Mouse (Mus musculus): Measurements from ENCODE around the gene Tmem131. TPM values are rescaled to one million over a fixed set of nuclear protein-coding genes. Genes with fewer than 3 reads are reported as not detected.
A peak's percentile ranks its signal among the peaks of the same experiment; 100 is the strongest.

Tmem131 gene
- total and polyA plus RNA-seq, 2 experiments from 2014 or later: 8.9 to 21.5 TPM

- H3K4me2 ChIP-seq (ENCODE audit: low read depth, low read length): no peak overlapping the region
- H3K27ac ChIP-seq: no peak overlapping the region
- no peaks in the 10 kb centered on the region for H3K36me3 ChIP-seq (ENCODE audit: insufficient read depth, low read length)
- no peak overlapping the region for H3K9ac ChIP-seq (replicated peaks; ENCODE audit: low read length)
- H3K4me3 ChIP-seq (ENCODE audit: low read length): no peak overlapping the region
- DNase-seq (ENCODE audit: low spot score) (no peak), ATAC-seq (no peak)
- H3K9me3 ChIP-seq (ENCODE audit: low read length): no peaks in the 10 kb centered on the region
- 68% methylated on average over 6 of the region's 6 CpGs for WGBS
- no peaks in the 10 kb centered on the region for H3K4me1 ChIP-seq (ENCODE audit: insufficient read depth, low read length)
- TF ChIP-seq CTCF (IDR thresholded peaks at IDR 0.05; ENCODE audit: low read depth): no peak
- H3K27me3 ChIP-seq (ENCODE audit: insufficient read depth, low read length): no peaks in the 10 kb centered on the region
Observed at GRCm38 (mm10) chr1:36753932-36754675, 189.4 kb downstream of the Tmem131 start.

- TF ChIP-seq CTCF (IDR thresholded peaks at IDR 0.05; ENCODE audit: low read depth): peak; percentile 74
- Histone ChIP-seq H3K9me3 (ENCODE audit: low read length) (no peaks in the 10 kb centered on the region), H3K4me1 (ENCODE audit: insufficient read depth, low read length) (peaks cover 7% of the 10 kb centered on the region), H3K4me2 (ENCODE audit: low read depth, low read length) (no peak overlapping the region), H3K27me3 (ENCODE audit: insufficient read depth, low read length) (no peaks in the 10 kb centered on the region), H3K27ac (no peak overlapping the region), H3K9ac (replicated peaks; ENCODE audit: low read length) (no peak overlapping the region), H3K36me3 (ENCODE audit: insufficient read depth, low read length) (no peaks in the 10 kb centered on the region), H3K4me3 (ENCODE audit: low read length) (no peak overlapping the region)
- 0 out of 2 replicates have a peak, but pooled peaks have one; percentile 16 for ATAC-seq
- DNase-seq (ENCODE audit: low spot score): peak; percentile 51
- 39% methylated on average over 15 of the region's 15 CpGs for WGBS
Observed at GRCm38 (mm10) chr1:36746452-36746851, 197.0 kb downstream of the Tmem131 start.

GRCm38 (mm10) chr1:36745661-36746060 lies 197.8 kb downstream of the Tmem131 start:
- Histone ChIP-seq H3K4me2 (ENCODE audit: low read depth, low read length) (no peak overlapping the region), H3K36me3 (ENCODE audit: insufficient read depth, low read length) (no peaks in the 10 kb centered on the region), H3K4me3 (ENCODE audit: low read length) (no peak overlapping the region), H3K27me3 (ENCODE audit: insufficient read depth, low read length) (no peaks in the 10 kb centered on the region; the same call in 1 of the 2 replicates), H3K9ac (replicated peaks; ENCODE audit: low read length) (no peak overlapping the region), H3K27ac (no peak overlapping the region), H3K9me3 (ENCODE audit: low read length) (no peaks in the 10 kb centered on the region), H3K4me1 (ENCODE audit: insufficient read depth, low read length) (peaks cover 7% of the 10 kb centered on the region)
- WGBS: 24% methylated on average over 4 of the region's 4 CpGs
- no peak for TF ChIP-seq CTCF (IDR thresholded peaks at IDR 0.05; ENCODE audit: low read depth)
- DNase-seq (ENCODE audit: low spot score) (no peak), ATAC-seq (no peak)

GRCm38 (mm10) chr1:36744268-36744944 lies 199.1 kb downstream of the Tmem131 start:
- TF ChIP-seq CTCF (IDR thresholded peaks at IDR 0.05; ENCODE audit: low read depth): peak; percentile 87
- Histone ChIP-seq H3K36me3 (ENCODE audit: insufficient read depth, low read length) (no peaks in the 10 kb centered on the region), H3K9me3 (ENCODE audit: low read length) (no peaks in the 10 kb centered on the region), H3K4me1 (ENCODE audit: insufficient read depth, low read length) (peaks cover 7% of the 10 kb centered on the region), H3K4me3 (ENCODE audit: low read length) (peak overlapping the region; percentile 23; the same call in 1 of the 2 replicates), H3K27ac (peak overlapping the region; percentile 60), H3K27me3 (ENCODE audit: insufficient read depth, low read length) (no peaks in the 10 kb centered on the region; the same call in 1 of the 2 replicates), H3K9ac (replicated peaks; ENCODE audit: low read length) (no peak overlapping the region), H3K4me2 (ENCODE audit: low read depth, low read length) (peak overlapping the region; percentile 52)
- DNase-seq (ENCODE audit: low spot score): peak; percentile 86
- peak; percentile 86 for ATAC-seq
- 14% methylated on average over 17 of the region's 17 CpGs for WGBS

GRCm38 (mm10) chr1:36743046-36743445 lies 200.4 kb downstream of the Tmem131 start:
- ATAC-seq (no peak), DNase-seq (ENCODE audit: low spot score) (no peak)
- Histone ChIP-seq H3K4me1 (ENCODE audit: insufficient read depth, low read length) (peaks cover 7% of the 10 kb centered on the region), H3K4me2 (ENCODE audit: low read depth, low read length) (no peak overlapping the region), H3K4me3 (ENCODE audit: low read length) (no peak overlapping the region), H3K36me3 (ENCODE audit: insufficient read depth, low read length) (no peaks in the 10 kb centered on the region), H3K27ac (no peak overlapping the region), H3K9me3 (ENCODE audit: low read length) (no peaks in the 10 kb centered on the region), H3K27me3 (ENCODE audit: insufficient read depth, low read length) (no peaks in the 10 kb centered on the region; the same call in 1 of the 2 replicates), H3K9ac (replicated peaks; ENCODE audit: low read length) (no peak overlapping the region)
- 77% methylated on average over 9 of the region's 9 CpGs for WGBS
- TF ChIP-seq CTCF (IDR thresholded peaks at IDR 0.05; ENCODE audit: low read depth): no peak

Other genes with a start within 250 kb of the Tmem131 start
- not detected in 2 replicates for gene 4933424G06Rik, start 233.5 kb downstream of the Tmem131 start, total RNA-seq (2014; rRNA removed)
- 0.77 and 0.89 TPM in 2 replicates for gene 4933424G06Rik, start 233.5 kb downstream of the Tmem131 start, polyA plus RNA-seq (2015; fragmentation: Nextera tagmentation; extraction: Ambion mirVana)
- gene Actr1b, start 229.2 kb downstream of the Tmem131 start, total RNA-seq (2014; rRNA removed): 174 and 178 TPM in 2 replicates
- gene Actr1b, start 229.2 kb downstream of the Tmem131 start, polyA plus RNA-seq (2015; fragmentation: Nextera tagmentation; extraction: Ambion mirVana): 117 and 119 TPM in 2 replicates
- 1.6 and 6.3 TPM in 2 replicates for gene Zap70, start 181.9 kb downstream of the Tmem131 start, total RNA-seq (2014; rRNA removed)
- gene Zap70, start 181.9 kb downstream of the Tmem131 start, polyA plus RNA-seq (2015; fragmentation: Nextera tagmentation; extraction: Ambion mirVana): 2.1 and 2.7 TPM in 2 replicates
- 1.5 and 1.7 TPM in 2 replicates for gene Vwa3b, start 82.9 kb upstream of the Tmem131 start, total RNA-seq (2014; rRNA removed)
- gene Vwa3b, start 82.9 kb upstream of the Tmem131 start, polyA plus RNA-seq (2015; fragmentation: Nextera tagmentation; extraction: Ambion mirVana): 1.7 and 2.9 TPM in 2 replicates